Mouse (Mus musculus) layer of hippocampus, postnatal 14 days (tissue): Measurements from ENCODE around the gene Grrp1. TPM values are rescaled to one million over a fixed set of nuclear protein-coding genes. Genes with fewer than 3 reads are reported as not detected.
"Not testable (repeated sequence)": the region's sequence is repeated elsewhere in the genome, so short reads cannot be mapped to it uniquely, and the experiment has no call there.

Experiments
- DNase-seq, 2 experiments: peaks; one replicate each; pipeline ENCODE4 v3.0.0; 2021 to 2022; ENCODE audit warnings: low spot score in 2 of 2, mixed read lengths in 1 of 2
- long read RNA-seq, 2 experiments: library from polyadenylated mRNA; stranded (forward); transcript quantifications; one replicate each; pipeline ENCODE4 v2.0.0; 2021
- total RNA-seq, 2 experiments: library from RNA; stranded (reverse); gene quantifications; 2 replicates each; pipeline ENCODE4 v1.2.3; 2021

Gene Grrp1
- 1 to 10 TPM; 3.6 to 4.1 TPM for total RNA-seq
- long read RNA-seq, experiment 1, partial matches to known transcripts, result 0 of 4 reads
- long read RNA-seq, experiment 1, other reads (novel, unspliced or antisense), result 0 of 4 reads
- long read RNA-seq, experiment 2, transcript Grrp1-201 (2 exons, 1,226 nt), result major isoform, 5 of 6 reads
- long read RNA-seq, experiment 2, partial matches to known transcripts, result 0 of 6 reads
- long read RNA-seq, experiment 2, other reads (novel, unspliced or antisense), result 1 of 6 reads

DNA sequence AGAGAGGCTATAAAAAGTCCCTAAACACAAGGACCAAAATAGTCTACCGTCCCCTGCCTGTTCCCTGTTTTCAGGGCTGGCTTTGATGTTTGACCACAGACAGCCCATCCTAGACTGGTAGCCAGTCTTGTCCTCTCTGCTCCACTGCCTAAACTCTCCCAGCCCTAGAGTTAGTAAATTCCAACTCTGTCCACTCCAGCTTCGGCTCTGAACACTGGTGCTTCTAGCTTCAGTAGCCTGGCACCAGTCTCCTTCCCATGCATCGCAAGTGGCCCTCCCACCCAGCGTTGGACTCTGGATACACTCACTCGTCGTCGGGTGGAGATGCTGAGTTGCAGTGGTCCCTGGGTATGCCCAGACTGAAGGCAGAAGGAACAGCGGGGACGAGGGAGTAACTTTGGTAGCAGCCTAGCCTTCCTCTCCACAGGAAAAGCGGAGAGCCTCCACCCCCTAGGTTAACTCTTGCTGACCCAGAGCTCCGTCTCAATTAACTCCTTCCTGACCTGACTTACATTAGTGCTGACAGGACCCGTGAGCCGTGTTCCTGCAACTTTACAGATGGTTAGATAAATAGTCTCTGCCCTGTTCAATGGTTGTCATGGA is at the start of gene Grrp1:
Gene Grrp1, minus strand, starts transcription at position 385 of the 603 bp plus-strand sequence.
- no peak for DNase-seq

- no peak for DNase-seq
These were observed 48.2 kb upstream of the Grrp1 start for GRCm38 (mm10) chr4:134302084-134302483.

- DNase-seq, result no peak
These were observed 46.4 kb upstream of the Grrp1 start for GRCm38 (mm10) chr4:134300316-134300715.

DNA sequence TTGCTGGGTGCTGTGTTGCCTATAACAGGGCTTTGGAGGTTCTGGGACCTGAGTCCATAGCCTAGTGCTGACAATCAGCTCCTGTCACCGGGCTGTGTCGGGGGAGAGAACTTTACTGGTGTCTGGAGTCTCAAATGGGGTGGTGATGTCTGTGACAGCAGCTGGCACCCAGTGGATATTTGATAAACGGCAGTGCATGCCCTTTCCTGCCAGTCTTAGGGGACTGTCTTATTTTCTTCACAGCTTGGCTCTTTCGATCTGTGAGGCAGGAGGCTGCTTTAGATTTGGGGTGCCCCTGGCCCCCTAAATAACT is 45.5 kb upstream of the Grrp1 start:
- DNase-seq, result no peak

GRCm38 (mm10) chr4:134298626-134299497 is 45.0 kb upstream of the Grrp1 start:
- no peak for DNase-seq

- no peak for DNase-seq
These were observed 43.5 kb upstream of the Grrp1 start for GRCm38 (mm10) chr4:134297369-134297768.

DNA sequence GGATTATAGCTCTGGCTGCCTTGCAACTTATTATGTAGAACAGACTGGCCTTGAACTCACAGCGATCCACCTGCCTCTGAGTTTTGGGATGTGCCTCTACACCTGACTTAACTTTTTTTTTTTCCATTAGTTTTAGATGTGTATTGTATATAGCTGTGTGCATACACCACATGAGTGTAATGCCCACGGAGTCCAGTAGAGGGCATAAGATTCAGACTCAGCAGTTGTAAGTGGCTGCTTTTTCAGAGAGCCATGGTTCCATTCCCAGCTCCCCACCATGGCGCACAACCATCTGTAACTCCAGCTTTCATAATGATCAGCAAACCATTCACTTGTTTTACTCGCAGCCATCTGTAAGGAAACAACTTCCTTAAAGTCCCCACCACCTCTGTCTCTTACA is 42.6 kb upstream of the Grrp1 start:
- no peak for DNase-seq

DNA sequence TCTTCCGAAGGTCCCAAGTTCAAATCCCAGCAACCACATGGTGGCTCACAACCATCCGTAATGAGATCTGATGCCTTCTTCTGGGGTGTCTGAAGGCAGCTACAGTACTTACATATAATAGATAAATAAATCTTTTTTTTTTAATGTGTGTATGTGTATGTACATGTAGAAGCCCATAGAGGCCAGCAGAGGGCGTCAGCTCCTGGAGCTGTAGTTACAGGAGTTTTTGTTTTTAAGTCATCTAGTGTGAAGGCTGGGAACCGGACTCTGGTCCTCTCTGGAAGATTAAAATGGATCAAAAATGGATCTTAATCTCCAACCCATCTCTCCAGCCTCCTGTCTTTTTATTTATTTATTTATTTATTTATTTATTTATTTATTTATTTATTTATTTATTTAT is 42.2 kb upstream of the Grrp1 start:
- DNase-seq, result not testable (repeated sequence)

DNA sequence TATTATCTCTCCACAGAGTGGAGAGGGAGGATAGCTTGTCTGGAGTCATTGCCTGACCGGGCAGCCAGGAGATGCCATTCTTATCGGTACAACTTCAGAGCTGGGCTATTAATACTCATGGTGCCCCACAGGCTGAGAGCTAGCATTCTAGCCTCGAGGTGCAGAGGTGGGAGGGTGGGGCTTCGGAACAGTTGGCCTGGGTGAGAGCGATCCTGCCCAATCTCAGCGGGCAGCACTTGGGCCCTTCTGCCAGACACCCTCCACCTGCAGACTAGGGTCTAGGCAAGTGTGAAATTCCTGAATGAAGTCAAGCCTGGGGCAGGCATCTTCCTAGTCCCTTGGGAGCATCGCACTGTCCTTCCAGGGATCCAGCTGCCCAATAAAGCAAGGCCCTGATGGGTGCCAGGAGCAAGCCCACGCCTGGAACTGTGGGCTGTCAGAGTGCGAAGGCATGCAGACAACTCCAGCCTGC is 39.8 kb upstream of the Grrp1 start:
- DNase-seq, result no peak

- no peak for DNase-seq
These were observed 39.3 kb upstream of the Grrp1 start for GRCm38 (mm10) chr4:134293061-134293691.

DNA sequence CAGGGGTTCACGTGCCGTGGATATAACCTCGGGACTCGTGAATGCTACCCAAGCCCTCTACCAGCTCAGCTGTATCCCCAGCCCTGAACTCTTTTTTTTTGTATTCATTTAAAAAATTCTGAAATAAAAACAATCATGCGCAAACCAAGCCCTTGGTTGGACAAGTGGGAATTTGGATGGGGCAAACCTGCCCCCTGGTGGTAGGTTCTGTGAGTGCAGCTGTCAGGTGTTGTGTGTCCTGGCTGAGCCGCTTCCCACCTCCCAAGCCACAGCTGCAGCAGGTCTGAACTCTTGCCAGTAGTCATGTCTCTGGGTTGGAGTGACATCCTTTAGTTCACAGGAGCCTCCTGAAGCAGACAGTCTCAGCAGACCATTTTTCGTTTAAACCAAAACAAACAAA is 38.2 kb upstream of the Grrp1 start:
- peak; percentile 51 to 71 for DNase-seq

- no peak for DNase-seq
These were observed 34.7 kb upstream of the Grrp1 start for GRCm38 (mm10) chr4:134288397-134289256.

- DNase-seq, result peak; percentile 64
These were observed 33.7 kb upstream of the Grrp1 start, which contains the start of gene Pdik1l for GRCm38 (mm10) chr4:134287575-134288025. Gene Pdik1l, minus strand, starts transcription at chr4:134287895.

DNA sequence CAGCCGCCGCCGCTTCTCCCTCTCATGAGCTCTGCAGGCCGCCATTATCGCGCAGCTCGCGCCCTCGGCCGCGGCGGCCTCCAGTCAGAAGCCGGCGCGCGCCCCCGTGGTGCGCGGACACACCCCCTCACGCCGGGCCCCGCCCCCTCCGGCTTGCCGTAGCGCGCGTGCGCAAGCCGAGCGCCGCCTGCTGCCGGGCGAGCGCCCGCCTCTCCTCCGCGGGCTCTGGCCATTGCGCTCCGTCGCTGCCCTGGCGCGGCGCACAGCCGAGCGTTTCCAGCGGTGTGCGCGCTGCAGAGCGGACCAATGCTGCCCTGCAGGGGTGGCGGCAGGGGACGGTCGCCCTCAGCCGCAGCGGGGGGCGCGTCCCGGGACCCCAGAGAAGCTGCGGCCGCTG is 33.3 kb upstream of the Grrp1 start:
- DNase-seq, result peak; percentile 95 to 96

- no peak for DNase-seq
These were observed 32.6 kb upstream of the Grrp1 start for GRCm38 (mm10) chr4:134286226-134287167.

DNA sequence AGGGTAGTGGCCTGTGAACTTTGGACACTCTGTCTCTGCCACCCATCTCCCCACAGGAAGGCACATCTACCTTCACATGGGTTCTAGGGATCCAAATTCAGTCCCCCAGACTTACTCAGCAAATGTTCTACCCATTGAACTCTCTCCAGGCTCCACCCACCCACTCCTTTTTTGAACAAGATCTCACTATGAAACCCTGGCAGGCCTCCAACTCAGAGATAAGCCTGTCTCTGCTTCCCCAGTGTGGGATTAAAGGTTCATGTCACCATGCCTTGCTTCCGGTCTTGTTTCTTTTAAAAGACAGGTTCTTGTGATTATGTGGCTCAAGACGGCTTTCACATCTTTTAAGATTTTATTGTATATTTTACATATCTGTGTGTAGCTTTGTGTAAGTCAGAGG is 31.0 kb upstream of the Grrp1 start:
- no peak for DNase-seq

DNA sequence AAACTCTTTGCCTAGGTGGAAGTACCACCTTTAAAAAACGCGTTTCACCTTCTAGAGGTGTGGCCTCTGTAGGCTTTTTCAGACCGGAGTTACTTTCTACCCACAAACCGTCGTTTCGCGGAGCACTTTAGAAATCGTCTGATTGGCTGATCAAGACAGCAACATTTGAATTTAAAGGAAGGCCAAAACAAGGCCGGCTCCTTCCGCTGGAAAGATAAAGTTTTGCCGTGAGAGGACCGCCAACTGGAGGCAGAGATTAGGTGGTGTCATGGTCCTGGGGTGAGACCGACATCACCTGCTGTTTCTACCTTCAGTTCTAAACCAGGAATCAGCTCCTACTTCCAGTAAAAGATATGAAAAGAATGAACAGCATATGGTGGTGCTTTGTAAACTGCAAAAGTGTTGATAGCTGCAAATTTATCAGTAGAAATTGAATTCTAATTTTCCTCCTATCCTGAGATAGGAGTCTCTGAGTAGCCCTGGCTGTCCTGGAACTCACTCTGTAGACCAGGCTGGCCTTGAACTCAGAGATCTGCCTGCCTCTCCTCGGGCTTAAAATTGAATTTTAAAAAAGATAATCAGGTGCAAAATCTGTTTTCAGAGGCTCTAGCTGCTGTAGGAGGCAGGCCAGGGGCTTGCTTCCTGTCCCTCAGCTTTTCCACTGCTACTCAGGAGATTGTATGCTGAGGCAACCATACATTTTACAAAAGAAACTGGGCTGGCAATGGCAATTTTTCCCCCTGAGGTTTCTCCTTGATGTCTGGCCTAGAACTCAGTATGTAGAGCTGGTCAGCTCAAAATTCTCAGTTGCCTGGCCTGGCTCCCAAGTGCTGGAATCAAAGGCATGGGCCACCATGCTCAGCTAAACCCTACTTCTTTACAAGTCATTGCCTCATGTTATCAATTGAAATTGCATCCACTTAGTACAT is 19.8 kb upstream of the Grrp1 start:
- no peak for DNase-seq

DNA sequence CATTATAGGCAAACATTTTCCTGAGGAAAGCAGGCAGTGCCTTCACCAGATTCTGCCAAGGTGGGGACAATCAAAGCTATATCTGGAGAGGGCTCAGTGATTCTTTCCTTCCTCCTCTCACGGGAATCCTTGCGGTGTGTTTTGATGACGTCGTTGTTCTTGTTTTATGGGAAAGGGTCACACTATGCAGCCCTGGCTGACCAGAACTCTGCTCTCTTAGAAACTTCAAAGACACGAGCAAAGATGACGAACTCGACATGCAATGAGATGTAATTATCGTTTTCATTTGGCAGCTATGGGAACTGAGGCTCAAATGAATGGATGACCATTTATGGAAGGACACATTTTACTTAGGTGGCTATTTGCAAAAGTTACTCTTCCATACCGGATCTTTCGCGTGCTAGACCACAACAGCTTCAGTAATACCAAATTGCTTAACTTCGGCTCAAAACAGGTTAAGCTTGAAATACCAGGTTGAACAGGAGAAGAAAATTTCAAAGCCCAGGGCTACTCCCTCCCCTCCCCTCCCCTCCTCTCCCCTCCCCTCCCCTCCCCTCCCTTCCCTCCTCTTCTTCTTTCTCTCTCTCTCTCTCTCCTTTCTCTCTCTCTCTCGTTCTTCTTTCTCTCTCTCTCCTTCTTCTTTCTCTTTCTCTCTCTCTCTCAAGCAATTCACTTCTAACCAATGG is 19.0 kb upstream of the Grrp1 start:
- DNase-seq, result no peak
